Mouse (Mus musculus): ENCODE measurements around the gene Hcn3. TPM values are rescaled to one million over a fixed set of nuclear protein-coding genes. Genes with fewer than 3 reads are reported as not detected.

Hcn3 gene
- polyA plus RNA-seq, 1 experiment from 2014 or later: 59.2 TPM

DNA sequence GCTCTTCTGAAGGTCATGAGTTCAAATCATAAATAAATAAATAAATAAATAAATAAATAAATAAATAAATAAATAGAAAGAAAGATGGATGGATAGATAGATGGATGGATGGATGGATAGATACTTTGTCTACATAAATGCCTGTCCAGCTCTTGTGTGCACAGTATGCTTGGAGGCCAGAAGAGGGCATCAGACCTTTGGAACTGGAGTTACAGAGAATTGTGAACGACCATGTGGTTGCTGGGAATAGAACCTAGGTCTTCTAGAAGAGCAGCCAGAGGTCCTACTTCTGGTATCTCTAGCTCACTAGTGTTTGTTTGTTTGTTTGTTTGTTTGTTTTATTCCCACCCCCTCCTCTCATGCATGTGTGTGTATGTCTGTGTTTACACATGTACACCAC lies 33.4 kb upstream of the Hcn3 start:
- H3K9ac ChIP-seq: no peak overlapping the region
- H3K9me3 ChIP-seq: no peaks in the 10 kb centered on the region
- H3K4me2 ChIP-seq: no peak overlapping the region
- H3K27ac ChIP-seq (replicated peaks): no peak overlapping the region
- ATAC-seq (ENCODE audit: low FRiP score, low read depth): no peak
- WGBS: 65% methylated on average over 1 of the region's 1 CpGs
- no peaks in the 10 kb centered on the region for H3K27me3 ChIP-seq
- peaks cover 3% of the 10 kb centered on the region for H3K36me3 ChIP-seq
- H3K4me1 ChIP-seq (replicated peaks): peaks cover 8% of the 10 kb centered on the region
- no peak overlapping the region for H3K4me3 ChIP-seq

DNA sequence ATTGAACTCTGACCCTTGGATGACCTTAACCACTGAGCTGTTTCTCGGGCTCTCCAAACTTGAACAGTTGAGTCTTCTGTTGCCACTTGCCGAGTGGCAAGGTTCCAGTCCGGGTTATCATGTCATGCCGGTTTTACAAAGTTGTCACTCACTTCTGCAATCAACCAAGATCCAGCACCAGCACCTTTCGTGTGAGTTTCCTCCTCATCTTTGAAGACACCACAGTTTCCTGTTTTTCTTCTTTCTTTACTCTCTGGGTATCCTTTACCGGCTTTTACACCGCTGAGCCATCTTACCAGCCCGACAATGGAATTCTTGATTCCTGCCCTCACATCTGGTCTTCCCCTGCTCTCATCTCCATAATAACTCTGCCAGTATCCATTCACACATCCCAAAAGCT lies 30.4 kb upstream of the Hcn3 start:
- peaks cover 9% of the 10 kb centered on the region for H3K36me3 ChIP-seq
- WGBS: 90% methylated on average over 8 of the region's 8 CpGs
- H3K4me1 ChIP-seq (replicated peaks): no peaks in the 10 kb centered on the region
- H3K9ac ChIP-seq: no peak overlapping the region
- H3K27me3 ChIP-seq: no peaks in the 10 kb centered on the region
- no peak overlapping the region for H3K27ac ChIP-seq (replicated peaks)
- no peak overlapping the region for H3K4me3 ChIP-seq
- no peaks in the 10 kb centered on the region for H3K9me3 ChIP-seq
- H3K4me2 ChIP-seq: no peak overlapping the region
- no peak for ATAC-seq (ENCODE audit: low FRiP score, low read depth)

DNA sequence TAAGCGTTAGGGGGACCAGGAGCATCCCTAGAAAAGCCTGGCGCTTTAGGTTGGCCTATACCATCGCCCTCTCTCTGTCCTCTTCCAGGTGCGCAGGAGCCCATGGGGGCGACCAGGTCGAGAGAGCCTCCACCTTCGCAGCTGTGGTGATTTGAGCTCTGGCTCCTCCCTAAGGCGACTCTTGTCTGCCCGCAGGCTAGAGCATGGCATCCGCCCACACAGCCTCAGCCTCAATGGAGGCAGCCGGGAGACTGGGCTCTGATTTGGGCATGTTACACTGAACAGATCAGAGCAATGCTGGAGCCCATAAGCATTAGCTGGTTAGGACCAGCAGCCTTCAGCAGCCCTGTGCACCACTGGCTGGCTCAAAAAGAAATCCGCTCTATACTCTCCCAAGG lies 28.5 kb upstream of the Hcn3 start:
- Histone ChIP-seq H3K9ac (no peak overlapping the region), H3K27ac (replicated peaks) (no peak overlapping the region)
- ATAC-seq (ENCODE audit: low FRiP score, low read depth): no peak

DNA sequence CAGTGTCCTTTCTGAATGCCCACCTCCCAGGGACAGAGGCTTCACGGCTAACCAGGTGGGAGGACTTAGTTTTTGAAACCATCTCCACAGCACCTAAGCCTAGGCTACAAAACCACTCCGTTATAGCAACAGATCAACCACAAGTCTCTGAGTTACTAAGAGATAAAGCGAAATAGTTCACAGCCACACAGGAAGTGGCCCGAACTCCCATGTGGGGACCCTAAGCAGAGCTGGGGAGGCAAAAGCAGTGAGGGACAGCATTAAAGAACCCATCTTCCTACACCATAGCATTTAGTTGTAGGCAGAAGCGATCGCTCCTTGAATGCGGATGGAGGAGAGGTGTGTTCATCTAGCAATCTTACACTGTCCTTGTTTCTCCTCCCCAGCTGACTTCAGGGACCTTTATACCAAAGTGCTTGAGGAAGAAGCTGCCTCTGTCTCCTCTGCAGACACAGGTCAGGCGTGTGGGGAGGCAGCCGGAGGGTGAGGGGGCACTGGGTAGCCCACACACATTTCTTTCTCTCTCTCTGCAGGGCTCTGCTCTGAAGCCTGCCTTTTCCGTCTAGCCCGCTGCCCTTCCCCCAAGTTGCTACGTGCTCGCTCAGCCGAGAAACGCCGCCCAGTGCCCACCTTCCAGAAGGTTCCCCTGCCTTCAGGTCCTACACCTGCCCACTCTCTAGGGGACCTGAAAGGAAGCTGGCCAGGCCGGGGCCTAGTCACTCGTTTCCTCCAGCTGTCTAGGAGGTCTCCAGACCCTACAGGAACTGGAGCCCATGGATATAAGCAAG lies 27.9 kb upstream of the Hcn3 start:
- Histone ChIP-seq H3K9me3 (no peaks in the 10 kb centered on the region), H3K27ac (replicated peaks) (no peak overlapping the region), H3K36me3 (peaks cover 9% of the 10 kb centered on the region), H3K4me1 (replicated peaks) (peaks cover 22% of the 10 kb centered on the region), H3K4me2 (no peak overlapping the region), H3K27me3 (no peaks in the 10 kb centered on the region), H3K9ac (no peak overlapping the region), H3K4me3 (no peak overlapping the region)
- no peak for ATAC-seq (ENCODE audit: low FRiP score, low read depth)
- WGBS: 63% methylated on average over 18 of the region's 18 CpGs

More for the DNA sequence above, 28.5 kb upstream of the Hcn3 start:
- Histone ChIP-seq H3K4me3 (no peak overlapping the region), H3K9me3 (no peaks in the 10 kb centered on the region), H3K4me2 (no peak overlapping the region), H3K27me3 (no peaks in the 10 kb centered on the region), H3K36me3 (peaks cover 9% of the 10 kb centered on the region), H3K4me1 (replicated peaks) (peaks cover 19% of the 10 kb centered on the region)
- whole genome bisulfite sequencing: 62% methylated on average over 12 of the region's 12 CpGs

DNA sequence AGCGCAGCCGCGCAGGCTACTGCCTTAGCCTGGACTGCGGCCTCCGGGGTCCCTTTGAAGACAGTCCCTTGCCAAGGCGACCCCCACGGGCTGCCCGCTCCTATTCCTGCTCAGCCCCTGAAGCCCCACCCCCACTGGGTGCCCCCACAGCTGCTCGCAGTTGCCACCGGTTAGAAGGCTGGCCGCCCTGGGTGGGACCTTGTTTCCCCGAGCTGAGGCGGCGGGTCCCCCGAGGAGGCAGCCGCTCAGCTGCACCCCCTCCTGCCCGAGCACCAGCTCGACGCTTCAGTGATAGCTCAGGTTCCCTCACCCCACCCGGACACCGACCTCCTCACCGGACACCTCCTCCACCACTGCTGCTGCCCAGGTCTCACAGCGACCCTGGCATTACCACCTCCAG lies 27.2 kb upstream of the Hcn3 start:
- 36% methylated on average over 23 of the region's 23 CpGs for WGBS
- Histone ChIP-seq H3K27ac (replicated peaks) (no peak overlapping the region), H3K27me3 (no peaks in the 10 kb centered on the region), H3K9me3 (no peaks in the 10 kb centered on the region), H3K4me1 (replicated peaks) (peaks cover 25% of the 10 kb centered on the region), H3K9ac (no peak overlapping the region), H3K4me3 (no peak overlapping the region), H3K4me2 (no peak overlapping the region), H3K36me3 (peaks cover 9% of the 10 kb centered on the region)
- ATAC-seq (ENCODE audit: low FRiP score, low read depth): no peak

DNA sequence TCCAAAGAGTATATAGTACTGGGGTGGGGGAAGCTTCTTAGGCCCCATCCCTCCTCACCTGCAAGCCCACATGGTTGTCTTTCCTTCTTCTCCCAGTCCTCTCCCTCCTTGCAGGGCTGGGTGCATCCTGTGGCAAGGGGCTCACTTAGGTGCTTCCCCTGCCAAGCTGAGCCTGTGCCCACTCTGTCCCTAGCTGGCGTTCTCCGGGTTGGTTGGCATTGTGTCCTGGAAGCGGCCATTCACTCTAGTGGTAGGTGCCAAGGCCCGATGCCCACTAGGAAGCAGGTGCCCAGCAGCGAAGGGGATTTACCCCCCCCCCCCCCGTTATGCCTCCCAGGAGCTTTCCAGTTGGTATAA lies 23.9 kb upstream of the Hcn3 start:
- Histone ChIP-seq H3K9me3 (no peaks in the 10 kb centered on the region), H3K4me1 (replicated peaks) (peaks cover 29% of the 10 kb centered on the region), H3K27ac (replicated peaks) (peak overlapping the region; percentile 91), H3K27me3 (no peaks in the 10 kb centered on the region), H3K36me3 (peaks cover 39% of the 10 kb centered on the region), H3K9ac (peak overlapping the region; percentile 82), H3K4me2 (peak overlapping the region; percentile 87), H3K4me3 (peak overlapping the region; percentile 53)
- 59% methylated on average over 6 of the region's 6 CpGs for WGBS
- ATAC-seq (ENCODE audit: low FRiP score, low read depth): peak; percentile 6; the same call in 1 of the 2 replicates

DNA sequence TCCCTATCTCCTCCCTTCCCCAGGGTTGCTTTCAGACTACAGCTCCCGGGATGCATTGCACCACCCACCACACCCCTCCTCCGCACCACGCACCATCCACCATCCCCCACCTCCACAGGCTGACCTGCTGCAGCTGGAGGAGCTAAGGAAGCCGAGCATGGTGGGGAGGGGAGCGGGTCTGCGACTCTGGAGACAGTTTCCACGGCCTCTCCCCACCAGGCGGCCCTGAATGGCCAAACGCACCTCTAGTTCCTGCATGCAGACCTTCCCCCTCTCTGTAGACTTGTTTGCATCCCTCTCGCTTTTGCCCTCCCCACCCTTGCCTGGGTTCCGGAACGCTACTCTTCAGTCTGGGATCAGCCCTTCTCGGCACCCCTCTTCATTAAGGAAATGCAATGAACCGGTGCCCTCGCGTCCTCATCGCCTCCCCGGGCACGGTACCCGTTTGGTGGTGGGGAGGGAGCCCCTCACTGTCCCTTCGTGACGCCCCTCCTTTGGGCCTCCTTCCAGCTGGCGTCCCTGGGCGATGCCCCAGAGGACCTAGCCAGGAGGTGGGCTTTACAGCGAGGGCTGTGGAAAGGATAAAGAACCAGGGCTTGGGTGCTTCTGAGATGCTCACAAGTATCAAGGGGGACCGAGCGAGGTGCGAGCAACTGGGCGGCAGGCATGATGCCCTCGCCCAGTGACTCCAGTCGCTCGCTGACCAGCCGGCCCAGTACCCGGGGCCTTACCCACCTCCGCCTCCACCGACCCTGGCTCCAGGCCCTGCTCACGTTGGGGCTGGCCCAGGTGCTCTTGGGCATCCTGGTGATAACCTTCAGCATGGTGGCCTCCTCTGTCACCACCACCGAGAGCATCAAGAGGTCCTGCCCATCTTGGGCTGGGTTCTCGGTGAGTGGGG lies 23.3 kb upstream of the Hcn3 start, which contains the start of gene Fam189b:
Fam189b (plus strand) TSS at position 86 of the 901 bp plus-strand sequence.
- H3K4me2 ChIP-seq: peak within 1 kb of the TSS; percentile 87
- H3K4me3 ChIP-seq: peak within 1 kb of the TSS; percentile 53
- 6% methylated on average over 39 of the region's 39 CpGs for WGBS
- no peaks in the 10 kb centered on the region for H3K27me3 ChIP-seq
- no peaks in the 10 kb centered on the region for H3K9me3 ChIP-seq
- peaks cover 35% of the 10 kb centered on the region for H3K4me1 ChIP-seq (replicated peaks)
- H3K27ac ChIP-seq (replicated peaks): peak within 1 kb of the TSS; percentile 91
- H3K9ac ChIP-seq: peak within 1 kb of the TSS; percentile 82
- H3K36me3 ChIP-seq: peaks cover 35% of the 10 kb centered on the region
- peak; percentile 93 for ATAC-seq (ENCODE audit: low FRiP score, low read depth)

DNA sequence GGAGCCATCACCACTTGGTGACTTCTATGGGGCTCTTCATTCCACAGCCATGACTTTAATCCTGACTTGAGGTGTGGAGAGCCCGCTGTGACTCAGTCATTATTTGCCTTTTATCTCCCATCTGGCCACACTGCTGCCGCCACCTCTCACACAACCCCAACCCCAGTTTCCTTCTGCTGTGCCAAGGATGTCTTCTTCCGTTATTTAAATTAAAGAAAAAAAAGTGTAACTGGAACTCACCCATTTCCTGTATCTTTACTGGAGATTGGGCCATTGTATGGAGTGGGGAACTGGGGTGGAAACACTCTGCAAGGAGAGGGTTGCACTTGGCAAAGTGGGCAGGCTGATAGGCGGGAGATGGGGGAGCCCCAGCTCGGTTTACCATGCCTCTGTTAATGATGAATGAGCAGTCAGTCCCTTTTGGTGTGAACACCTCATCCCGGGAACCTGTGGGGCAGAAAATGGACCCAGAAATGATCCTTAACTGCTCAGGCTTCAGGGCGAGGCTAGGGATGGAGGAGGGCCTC lies 22.6 kb upstream of the Hcn3 start:
- Histone ChIP-seq H3K4me2 (peak overlapping the region; percentile 87), H3K4me3 (peak overlapping the region; percentile 53), H3K9me3 (no peaks in the 10 kb centered on the region), H3K27ac (replicated peaks) (peak overlapping the region; percentile 91), H3K4me1 (replicated peaks) (peaks cover 40% of the 10 kb centered on the region), H3K27me3 (no peaks in the 10 kb centered on the region), H3K9ac (no peak overlapping the region; the same call in 1 of the 2 replicates), H3K36me3 (peaks cover 30% of the 10 kb centered on the region)
- peak; percentile 24; the same call in 1 of the 2 replicates for ATAC-seq (ENCODE audit: low FRiP score, low read depth)
- WGBS: 53% methylated on average over 7 of the region's 7 CpGs

DNA sequence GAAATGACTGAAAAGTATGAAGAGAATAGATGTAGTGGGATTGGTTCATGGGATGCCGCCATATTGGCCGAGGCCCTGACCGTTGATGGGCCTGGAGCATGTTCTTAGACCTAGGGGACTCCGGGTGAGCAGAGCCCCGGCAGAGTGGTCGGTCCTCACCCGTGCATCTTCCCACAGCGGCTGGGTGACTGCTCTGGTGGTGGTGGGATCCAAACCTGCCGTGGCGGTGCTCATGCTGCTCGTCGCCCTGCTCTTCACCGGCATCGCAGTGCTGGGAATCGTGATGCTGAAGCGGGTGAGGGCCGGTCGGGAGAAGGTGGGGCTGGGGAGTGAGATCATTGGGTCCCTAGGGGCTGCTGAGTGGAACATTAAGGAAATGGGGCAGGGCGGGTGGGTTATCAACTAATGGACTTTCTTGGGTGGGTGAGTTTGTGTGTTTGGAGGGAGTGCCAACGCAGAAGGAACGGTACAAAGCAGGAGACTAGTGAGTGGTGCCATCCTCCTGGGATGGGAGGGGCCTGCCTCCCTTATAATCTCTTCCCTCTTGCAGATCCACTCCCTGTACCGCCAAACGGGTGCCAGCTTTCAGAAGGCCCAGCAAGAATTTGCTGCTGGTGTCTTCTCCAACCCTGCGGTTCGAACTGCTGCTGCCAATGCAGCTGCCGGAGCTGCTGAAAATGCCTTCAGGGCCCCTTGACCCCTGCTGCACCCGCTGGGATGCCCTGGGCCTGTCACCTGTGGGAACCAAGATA lies 21.9 kb upstream of the Hcn3 start:
- Histone ChIP-seq H3K27ac (replicated peaks) (0 out of 2 replicates have a peak overlapping the region, but pooled peaks have one; percentile 91), H3K9me3 (no peaks in the 10 kb centered on the region), H3K4me1 (replicated peaks) (peaks cover 40% of the 10 kb centered on the region), H3K9ac (no peak overlapping the region), H3K27me3 (no peaks in the 10 kb centered on the region), H3K4me2 (no peak overlapping the region), H3K36me3 (peaks cover 30% of the 10 kb centered on the region), H3K4me3 (no peak overlapping the region)
- 94% methylated on average over 27 of the region's 27 CpGs for WGBS
- ATAC-seq (ENCODE audit: low FRiP score, low read depth): no peak

DNA sequence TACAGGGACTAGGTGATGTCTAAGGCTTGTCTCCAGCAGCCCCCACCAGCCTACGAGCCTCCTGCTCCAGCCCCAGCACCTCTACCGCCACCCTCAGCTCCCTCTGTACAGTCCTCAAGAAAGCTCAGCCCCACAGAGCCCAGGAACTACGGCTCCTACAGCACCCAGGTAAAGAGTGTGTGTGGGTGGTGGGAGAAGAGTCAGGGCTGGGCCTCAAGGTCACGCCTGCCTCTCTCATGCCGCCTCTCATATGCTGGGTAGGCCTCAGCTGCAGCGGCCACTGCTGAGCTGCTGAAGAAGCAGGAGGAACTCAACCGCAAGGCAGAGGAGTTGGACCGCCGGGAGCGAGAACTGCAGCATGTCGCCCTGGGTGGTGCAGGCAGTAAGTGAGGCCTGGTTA lies 19.1 kb upstream of the Hcn3 start:
- H3K36me3 ChIP-seq: peaks cover 55% of the 10 kb centered on the region
- no peak overlapping the region for H3K27ac ChIP-seq (replicated peaks)
- 0 out of 2 replicates have a peak overlapping the region, but pooled peaks have one; percentile 65 for H3K4me3 ChIP-seq
- peaks cover 27% of the 10 kb centered on the region for H3K4me1 ChIP-seq (replicated peaks)
- 92% methylated on average over 11 of the region's 11 CpGs for WGBS
- no peak overlapping the region for H3K9ac ChIP-seq
- ATAC-seq (ENCODE audit: low FRiP score, low read depth): no peak
- H3K4me2 ChIP-seq: no peak overlapping the region; the same call in 1 of the 2 replicates
- H3K9me3 ChIP-seq: no peaks in the 10 kb centered on the region
- H3K27me3 ChIP-seq: no peaks in the 10 kb centered on the region

DNA sequence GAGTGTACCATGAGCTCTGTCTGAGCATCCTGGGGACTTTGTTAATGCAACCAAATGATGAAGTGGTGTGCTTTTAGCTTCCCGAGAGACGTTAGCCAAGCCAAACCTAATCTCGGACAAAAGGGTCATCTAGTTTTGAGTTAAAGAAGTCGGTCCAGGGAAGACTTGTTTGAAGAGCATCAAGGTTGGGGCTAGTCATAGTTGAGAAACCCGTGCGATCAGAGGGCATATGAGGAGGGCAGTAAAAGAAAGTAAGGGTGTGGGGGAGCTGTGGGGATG lies 18.1 kb upstream of the Hcn3 start:
- peaks cover 65% of the 10 kb centered on the region for H3K36me3 ChIP-seq
- WGBS: 12% methylated on average over 6 of the region's 6 CpGs

More for the DNA sequence above, 18.1 kb upstream of the Hcn3 start:
- ATAC-seq (ENCODE audit: low FRiP score, low read depth): no peak
- H3K27ac ChIP-seq (replicated peaks): peak overlapping the region; percentile 73
- no peaks in the 10 kb centered on the region for H3K9me3 ChIP-seq
- H3K4me2 ChIP-seq: peak overlapping the region; percentile 78
- H3K4me3 ChIP-seq: peak overlapping the region; percentile 65
- peak overlapping the region; percentile 71 for H3K9ac ChIP-seq
- H3K27me3 ChIP-seq: no peaks in the 10 kb centered on the region
- peaks cover 18% of the 10 kb centered on the region for H3K4me1 ChIP-seq (replicated peaks)
